Mouse (Mus musculus) megakaryocyte progenitor cell, adult 5-6 weeks (primary cell): ENCODE measurements around the gene B3galt4. TPM values are rescaled to one million over a fixed set of nuclear protein-coding genes. Genes with fewer than 3 reads are reported as not detected.

Experiments
- ATAC-seq: replicated peaks from 2 replicates; pipeline ENCODE4 v1.8.0; 2016; ENCODE audit warnings: mild to moderate bottlenecking, moderate TSS enrichment, inconsistent platforms; ENCODE audit not compliant: poor library complexity
- total RNA-seq, 2 experiments: library from RNA; stranded (forward) in 1 of 2; stranded (reverse) in 1 of 2; fragments of 157-497, 149-512 nt in 1 of 2; fragments of 200-1000 nt in 1 of 2; gene quantifications; 2 replicates each; pipeline versions ENCODE4 v1.2.3 to v1.2.4; 2015 to 2017

Gene B3galt4
- total RNA-seq, 2 experiments from 2014 or later: 1.1 to 5.8 TPM

DNA sequence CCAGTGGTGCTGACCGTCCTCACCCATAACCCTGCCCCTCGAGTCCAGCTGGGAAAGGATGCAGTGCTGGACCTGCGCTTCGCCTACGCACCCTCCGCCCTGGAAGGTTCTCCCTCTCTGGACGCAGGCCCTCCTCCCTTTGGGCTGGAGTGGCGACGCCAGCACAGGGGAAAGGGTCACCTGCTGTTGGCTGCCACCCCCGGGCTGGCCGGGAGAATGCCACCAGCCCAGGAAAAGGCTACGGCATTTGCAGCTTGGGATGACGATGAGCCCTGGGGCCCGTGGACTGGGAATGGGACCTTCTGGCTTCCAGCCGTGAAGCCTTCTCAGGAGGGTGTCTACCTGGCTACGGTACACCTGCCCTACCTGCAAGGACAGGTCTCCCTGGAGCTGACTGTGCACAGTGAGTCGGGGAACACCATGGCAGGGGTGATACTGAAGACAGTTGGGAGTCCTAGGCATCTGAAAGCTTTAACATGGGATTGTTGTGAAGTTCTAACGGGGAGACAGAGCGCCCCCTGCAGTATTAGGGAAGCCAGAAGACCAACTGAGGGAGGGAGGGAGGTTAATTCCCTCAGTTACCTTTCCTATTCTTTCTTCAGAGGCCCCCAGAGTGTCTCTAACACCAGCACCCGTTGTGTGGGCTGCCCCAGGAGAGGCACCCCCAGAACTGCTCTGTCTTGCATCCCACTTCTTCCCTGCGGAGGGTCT lies 25.7 kb downstream of the B3galt4 start:
- no peak for ATAC-seq

DNA sequence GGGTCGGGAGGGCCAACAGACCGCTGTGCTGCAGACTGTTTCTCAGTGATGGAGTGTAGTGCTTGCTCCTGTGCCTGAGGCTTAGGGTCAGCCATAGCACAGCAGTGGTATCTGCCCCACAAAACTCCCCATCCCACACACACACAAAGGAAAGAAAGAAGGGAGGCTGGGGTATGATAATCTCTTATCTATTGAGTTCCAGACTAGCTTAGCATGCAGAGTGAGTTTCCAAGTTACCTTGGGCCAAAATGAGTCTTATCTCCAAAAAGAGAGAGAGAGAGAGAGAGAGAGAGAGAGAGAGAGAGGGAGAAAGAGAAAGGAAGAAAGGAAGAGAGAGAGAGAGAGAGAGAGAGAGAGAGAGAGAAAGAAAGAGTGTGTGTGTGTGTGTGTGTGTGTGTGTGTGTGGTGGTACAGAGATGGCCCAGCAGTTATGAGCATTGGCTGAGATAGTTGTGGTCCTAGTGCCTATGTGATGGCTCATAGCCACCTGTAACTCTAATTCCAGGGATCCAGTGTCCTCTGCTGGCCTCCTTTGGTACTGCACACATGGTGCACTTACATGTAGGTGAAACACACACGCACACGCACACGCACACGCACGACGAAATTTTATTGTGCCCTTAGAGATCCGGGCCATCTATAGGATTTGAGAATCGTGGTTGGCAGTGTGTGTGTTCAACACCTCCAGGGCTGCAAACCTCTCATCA lies 26.6 kb downstream of the B3galt4 start:
- ATAC-seq: peak; percentile 29

DNA sequence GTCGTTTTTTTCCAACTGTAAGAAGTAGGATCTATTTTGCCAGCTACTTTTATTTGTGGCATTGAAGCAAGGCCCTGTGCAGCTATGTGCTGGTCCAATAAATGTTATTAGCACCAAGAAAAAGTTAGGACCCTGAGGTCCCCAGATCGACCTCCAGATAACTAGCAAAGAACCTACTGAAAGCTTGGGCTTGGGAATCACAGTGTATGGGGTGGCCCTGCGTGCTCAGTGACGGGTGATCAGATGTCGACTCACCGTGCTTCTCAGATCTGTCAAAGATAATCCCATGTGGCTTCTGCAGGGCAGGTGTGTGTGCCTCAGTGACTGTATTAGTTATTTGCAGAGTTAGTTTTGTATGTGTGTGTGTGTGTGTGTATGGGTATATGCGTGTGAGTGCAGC lies 29.9 kb downstream of the B3galt4 start:
- ATAC-seq: no peak

DNA sequence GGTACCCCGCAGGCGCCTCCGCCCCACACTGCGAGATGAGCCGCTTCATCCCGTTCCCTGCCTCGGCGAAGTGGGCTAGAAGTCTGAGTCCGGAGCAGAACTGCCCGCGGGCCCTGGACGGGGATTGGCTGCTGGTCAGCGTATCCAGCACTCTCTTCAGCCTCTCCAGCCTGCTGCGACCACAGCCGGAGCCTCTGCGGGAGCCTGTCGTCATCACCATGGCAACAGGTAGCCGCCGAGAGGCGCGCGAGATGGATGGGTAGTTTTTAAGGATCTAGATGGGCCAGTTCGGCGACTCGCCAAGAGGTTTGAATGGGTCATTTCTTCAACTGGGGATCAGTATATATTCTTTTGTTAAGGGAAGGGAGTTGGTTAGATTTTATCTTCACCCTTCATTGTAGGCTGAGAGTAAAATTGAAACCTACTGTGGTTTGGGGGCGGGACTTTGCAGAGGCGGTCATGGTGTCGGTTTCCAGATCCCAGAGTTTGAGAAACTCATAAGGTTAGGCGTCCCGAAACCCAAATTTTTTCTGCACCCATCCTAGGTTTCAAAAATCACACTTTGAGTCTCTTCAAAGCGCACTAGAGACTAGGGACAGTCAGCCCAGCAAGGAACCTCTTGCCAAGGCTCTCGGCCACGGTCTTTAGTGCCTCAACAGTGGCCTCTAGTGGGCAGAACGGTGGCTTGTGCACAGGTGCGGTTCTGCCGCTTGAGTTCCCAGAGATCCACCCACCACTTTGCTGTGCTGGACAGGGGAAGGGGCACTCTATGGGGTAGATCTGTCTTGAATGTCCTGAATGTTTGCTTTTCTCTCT lies 30.8 kb downstream of the B3galt4 start:
- peak; percentile 42 for ATAC-seq

DNA sequence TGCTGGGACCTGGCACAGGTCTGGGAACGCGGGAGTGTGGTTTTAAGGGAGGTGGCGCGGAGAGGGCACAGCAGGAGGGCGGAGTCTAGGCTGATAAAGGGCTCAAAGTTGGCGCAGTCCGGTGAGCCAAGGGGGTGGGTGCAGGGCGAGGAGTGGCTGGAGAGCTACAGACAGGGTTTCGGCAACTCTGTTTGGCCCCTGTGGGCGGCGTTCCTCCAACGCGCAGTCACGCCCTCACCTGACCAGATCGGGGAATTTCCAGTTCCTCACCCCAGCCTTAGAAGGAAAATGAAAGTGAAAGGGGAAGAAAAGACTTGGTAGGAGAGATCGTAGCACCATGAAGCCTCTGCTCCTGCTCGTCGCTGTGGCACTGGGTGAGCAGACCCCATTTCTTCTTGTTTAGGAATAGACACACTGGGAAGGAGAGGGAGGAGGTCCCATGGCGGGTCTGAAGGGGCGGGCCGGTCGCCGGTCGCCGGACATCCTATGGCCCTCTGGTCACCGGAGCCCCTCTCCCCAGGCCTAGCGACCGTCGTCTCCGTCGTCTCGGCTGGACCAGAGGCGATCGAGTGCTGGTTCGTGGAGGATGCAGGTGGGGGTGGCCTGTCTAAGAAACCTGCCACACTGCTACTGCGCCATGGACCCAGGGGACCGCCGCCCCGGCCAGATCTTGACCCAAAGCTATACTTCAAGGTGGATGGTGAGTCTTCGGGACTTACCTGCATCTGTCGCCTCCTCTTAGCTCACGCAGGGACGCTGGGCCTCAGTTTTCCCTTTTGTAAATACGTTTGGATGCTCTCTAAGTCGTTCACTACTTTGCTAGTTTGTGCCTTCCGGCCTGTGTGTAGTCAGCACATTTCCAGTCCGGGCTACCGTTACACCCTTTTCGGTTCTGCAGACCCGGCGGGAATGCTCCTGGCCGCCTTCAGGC lies 31.7 kb downstream of the B3galt4 start:
- peak; percentile 64 for ATAC-seq

DNA sequence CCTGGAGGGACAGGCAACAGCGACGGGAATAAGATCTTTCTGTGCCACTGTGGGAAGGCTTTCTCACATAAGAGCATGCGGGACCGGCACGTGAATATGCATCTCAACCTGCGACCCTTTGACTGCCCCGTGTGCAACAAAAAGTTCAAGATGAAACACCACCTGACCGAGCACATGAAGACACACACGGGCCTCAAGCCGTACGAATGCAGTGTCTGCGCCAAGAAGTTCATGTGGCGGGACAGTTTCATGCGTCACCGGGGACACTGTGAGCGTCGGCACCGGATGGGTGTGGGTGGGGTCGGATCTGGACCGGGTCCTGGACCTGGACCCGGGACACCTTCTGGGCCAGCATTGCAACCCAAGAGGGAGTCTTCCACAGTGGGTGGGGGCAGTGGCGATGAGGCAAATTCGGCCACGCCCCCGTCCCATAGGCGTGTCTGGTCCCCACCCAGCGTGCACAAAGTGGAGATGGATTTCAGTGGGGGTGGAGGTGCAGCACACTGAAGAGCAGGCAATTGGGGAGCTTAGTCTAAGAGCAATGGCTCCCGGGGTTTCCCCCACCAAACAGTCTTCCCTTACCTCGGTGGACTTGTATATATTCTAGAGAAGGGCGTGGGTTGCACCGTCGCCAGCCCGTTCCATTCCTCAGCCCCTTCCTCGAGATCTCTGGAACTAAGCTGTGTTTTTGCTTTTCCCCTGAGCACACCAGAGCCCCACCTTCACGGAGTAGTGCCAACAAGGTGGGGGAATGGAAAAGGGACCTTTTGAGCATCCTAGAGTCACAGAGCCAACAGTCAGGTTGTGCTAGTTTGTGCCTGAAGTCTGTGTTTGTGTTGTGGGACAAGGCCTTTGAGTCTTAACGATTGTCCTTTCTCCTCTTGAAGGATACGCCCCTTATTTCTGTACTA lies 32.7 kb downstream of the B3galt4 start:
- ATAC-seq: 0 out of 2 replicates have a peak, but pooled peaks have one; percentile 1

DNA sequence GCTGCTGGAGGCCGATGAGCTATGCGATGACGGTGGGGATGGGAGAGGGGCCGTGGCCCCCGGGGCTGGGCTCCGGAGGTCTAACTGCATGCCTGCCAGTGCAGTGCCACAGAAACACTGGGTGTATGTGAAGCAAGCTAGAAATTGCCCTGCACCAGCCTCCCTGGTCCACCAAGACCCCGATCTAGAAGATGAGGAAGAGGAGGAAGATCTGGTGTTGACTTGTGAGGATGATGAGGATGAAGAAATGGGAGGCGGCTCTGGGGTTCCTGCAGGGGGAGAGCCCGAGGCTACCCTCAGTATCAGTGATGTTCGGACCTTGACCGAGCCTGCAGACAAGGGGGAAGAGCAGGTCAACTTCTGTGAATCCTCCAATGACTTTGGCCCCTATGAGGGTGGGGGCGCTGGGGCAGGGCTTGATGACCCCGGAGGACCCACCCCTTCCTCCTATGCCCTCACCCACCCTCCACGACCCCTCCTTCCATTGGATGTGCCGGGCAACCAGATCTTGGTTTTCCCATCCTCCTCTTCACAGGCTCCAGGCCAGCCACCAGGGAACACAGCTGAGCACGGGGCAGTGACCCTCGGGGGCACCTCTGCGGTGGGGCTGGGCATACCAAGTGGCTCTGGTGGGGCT lies 33.5 kb downstream of the B3galt4 start:
- no peak for ATAC-seq

DNA sequence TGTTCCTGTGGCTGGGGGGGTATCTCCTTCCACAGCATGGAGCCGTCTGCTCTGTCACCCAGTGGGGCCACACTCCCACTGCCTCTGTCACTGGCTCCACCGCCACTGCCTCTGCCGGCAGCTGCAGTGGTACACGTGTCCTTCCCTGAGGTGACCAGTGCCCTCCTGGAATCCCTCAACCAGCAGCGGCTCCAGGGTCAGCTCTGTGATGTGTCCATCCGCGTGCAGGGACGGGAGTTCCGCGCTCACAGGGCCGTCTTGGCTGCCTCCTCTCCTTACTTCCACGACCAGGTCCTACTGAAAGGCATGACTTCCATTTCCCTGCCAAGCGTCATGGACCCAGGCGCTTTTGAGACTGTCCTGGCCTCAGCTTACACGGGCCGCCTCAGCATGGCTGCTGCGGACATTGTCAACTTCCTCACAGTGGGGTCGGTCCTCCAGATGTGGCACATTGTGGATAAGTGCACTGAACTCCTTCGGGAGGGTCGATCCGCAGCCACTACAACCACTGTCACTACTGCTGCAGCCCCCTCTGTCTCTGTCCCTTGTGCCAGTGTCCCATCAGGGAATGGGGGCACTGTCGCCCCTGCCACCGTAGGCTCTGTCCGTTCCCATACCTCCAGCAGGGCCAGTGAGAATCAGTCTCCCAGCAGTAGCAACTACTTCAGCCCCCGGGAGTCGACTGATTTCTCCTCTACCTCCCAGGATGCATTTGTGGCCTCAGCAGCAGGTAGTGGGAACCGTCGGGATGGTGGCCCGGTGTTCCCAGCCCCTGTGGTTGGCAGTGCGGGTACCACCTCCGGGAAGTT lies 34.2 kb downstream of the B3galt4 start:
- ATAC-seq: no peak

DNA sequence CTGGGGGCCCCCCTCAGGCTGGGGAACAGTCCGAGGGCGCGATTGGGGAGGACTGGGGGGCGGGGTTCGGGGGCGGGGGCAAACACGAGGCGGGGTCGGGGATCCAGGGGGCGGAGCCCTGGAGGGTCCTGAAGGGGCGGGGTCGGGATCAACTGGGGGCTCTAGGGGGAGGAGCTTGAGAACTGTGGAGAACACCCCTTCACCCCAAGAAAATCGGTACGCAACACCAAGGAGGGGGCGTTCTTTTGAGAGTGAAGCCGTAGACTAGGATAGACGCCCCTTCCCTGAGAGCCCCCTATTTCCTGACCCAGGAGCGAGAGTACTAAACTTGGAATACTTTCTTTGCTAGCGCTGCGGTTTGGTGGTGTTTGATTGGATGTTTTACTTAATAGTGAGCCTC lies 35.0 kb downstream of the B3galt4 start:
- ATAC-seq: no peak

DNA sequence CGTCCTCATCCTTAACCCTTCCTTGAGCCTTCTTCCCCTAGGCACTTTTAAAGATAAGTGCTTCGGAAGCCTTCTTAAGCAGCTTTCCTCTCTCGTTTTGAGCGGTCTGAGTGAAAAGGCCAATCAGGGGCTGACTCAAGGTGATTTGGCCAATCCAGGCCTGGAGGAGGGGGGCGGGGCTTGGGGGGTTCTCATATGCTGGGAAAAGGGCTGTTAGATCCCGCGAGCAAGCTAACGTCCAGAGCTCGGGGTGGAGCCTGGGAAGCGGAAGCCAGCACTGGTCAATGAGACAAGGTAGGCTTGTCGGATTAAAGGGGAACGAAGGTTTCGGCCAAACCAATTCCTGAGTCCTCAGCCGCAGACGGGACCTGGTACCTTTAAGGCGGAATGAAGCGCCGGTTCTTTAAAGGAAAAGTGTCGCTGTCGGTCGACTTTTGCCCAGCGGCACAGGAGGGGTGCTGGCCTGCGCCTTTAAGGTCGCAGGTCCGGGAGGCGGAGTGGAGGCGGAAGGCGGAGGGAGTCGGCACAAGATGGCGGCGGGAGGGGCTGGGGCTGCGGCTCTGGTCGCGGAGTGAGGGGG lies 35.5 kb downstream of the B3galt4 start, which contains the start of the genes Tapbp and Zbtb22:
Tapbp (plus strand) TSS at position 229 of the 580 bp plus-strand sequence.
Zbtb22 (plus strand) TSS at position 234 of the 580 bp plus-strand sequence.
- peak; percentile 67 for ATAC-seq

DNA sequence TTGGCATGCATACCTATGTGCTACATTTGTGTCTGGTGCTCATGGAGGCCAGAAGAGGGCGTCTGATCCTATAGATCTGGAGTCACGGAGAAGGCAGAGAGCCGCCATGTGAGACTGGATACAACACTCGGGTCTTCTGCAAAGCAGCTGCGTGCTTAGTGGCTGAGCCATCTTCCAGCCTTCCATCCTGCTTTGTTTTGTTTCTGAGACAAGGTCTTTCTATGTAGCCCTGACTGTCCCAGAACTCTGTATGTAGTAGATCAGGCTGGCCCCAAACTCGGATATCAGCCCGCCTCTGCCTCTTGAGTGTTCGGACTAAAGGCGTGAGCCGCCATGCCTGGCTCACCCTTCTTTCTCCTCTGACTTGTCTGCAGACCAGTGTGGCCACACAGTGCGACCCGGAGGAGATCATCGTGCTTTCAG lies 36.3 kb downstream of the B3galt4 start:
- ATAC-seq: no peak

DNA sequence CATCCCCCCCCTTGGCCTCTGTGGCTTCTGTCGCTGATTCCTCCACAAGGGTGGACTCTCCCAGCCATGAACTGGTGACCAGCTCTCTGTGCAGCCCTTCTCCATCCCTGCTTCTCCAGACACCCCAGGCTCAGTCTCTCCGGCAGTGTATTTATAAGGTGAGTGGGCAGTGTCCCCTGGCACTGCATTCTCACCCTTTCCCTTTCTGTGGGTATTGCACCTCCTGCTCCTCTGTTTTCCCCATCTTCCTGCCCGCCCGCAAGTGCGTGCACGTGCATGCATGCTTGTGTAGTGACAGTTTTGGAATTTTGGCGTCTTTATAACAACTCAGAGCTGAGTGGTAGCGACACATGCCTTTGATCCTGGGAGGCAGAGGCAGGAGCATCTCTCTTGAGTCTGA lies 37.4 kb downstream of the B3galt4 start:
- no peak for ATAC-seq

DNA sequence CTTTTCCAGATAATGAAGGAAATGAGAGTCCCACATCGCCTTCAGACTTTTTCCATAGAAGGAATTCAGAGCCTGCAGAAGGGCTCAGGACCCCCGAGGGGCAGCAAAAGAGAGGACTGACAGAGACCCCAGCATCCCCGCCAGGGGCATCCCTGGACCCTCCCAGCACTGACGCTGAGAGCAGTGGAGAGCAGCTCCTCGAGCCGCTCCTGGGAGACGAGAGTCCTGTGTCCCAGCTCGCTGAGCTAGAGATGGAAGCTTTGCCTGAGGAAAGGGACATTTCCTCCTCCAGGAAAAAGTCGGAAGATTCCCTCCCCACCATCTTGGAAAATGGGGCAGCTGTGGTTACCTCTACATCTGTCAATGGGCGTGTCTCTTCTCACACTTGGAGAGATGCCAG lies 38.0 kb downstream of the B3galt4 start:
- ATAC-seq: no peak

DNA sequence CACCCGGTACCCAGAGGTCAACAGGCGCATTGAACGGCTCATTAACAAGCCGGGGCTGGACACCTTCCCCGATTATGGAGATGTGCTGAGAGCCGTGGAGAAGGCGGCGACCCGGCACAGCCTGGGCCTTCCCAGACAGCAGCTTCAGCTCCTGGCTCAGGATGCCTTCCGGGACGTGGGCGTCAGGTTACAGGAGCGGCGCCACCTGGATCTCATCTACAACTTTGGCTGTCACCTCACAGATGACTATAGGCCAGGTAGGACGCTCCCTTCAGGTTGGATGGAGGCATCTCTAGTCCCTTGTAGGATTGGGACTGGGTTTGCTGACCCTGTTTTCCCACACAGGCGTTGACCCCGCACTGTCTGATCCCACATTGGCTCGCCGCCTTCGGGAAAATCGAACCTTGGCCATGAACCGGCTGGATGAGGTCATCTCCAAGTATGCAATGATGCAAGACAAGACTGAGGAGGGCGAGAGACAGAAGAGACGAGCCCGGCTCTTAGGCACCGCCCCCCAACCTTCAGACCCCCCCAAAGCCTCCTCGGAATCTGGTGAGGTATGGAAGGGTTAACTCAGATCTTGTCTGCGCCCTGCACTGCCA lies 39.4 kb downstream of the B3galt4 start:
- ATAC-seq: no peak

DNA sequence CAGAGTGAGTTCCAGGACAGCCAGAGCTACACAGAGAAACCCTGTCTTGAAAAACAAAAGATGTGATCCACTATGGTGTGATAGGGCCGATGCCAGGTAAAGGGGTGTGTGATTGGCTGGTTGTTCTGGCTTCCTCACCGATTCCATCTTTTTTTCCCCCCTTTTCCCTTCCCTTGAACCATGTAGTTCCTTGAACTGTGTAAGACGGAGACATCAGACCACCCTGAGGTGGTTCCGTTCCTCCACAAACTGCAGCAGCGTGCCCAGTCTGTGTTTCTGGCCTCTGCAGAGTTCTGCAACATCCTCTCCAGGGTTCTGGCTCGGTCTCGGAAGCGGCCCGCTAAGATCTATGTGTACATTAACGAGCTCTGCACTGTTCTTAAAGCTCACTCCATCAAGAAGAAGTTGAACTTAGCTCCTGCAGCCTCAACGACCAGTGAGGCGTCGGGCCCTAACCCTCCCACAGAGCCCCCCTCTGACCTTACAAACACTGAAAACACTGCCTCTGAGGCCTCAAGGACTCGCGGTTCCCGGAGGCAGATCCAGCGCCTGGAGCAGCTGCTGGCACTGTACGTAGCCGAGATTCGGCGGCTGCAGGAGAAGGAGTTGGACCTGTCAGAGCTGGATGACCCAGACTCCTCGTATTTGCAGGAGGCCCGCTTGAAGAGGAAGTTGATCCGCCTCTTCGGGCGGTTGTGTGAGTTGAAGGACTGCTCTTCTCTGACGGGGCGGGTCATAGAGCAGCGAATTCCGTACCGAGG lies 40.1 kb downstream of the B3galt4 start:
- ATAC-seq: no peak

DNA sequence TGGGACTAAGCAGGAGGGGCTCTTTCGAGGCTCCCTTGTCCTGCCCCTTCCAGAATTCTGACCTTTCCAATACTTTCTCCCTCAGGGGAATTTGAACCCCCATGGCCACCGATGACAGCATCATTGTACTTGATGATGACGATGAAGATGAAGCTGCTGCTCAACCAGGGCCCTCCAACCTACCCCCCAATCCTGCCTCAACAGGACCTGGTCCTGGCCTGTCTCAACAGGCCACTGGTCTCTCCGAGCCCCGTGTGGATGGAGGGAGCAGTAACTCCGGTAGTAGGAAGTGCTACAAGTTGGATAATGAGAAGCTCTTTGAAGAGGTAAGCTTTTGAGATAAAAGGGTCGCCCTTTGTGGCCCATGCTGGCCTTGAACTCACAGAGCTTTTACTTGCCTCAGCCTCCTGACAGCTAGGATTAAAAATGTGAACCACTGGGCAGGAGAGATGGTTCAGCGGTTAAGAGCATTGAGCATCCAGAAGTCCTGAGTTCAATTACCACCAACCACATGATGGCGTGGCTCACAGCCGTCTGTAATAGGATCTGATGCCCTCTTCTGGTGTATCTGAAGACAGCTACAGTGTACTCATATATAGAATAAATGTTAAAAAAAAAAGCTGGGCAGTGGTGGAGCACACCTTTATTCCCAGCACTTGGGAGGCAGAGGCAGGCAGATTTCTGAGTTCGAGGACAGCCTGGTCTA lies 40.8 kb downstream of the B3galt4 start:
- ATAC-seq: no peak
